Mouse (Mus musculus) cerebellum, adult 2 months (tissue): ENCODE data around the gene Pkn3.

ENCODE experiments used
- CTCF ChIP-seq: fragments of 200-500 bp; IDR thresholded peaks from 2 replicates; pipeline ENCODE4 v1.5.1; 2011; ENCODE audit warnings: low read depth, mild to moderate bottlenecking, control low read depth, low read length, moderate library complexity, borderline replicate concordance; ENCODE audit not compliant: insufficient read depth
- POLR2A ChIP-seq: fragments of 200-500 bp; IDR thresholded peaks from 2 replicates; pipeline ENCODE4 v1.6.1; 2011; ENCODE audit warnings: low read length, control low read depth, borderline replicate concordance; ENCODE audit not compliant: insufficient read depth

GRCm38 (mm10) chr2:30076959-30077358 lies 525 bp upstream of the Pkn3 start:
- no peak for TF ChIP-seq POLR2A
- no peak for TF ChIP-seq CTCF
